18 mouse cellular contexts compared by ENCODE assay signal in the genomic region with DNA sequence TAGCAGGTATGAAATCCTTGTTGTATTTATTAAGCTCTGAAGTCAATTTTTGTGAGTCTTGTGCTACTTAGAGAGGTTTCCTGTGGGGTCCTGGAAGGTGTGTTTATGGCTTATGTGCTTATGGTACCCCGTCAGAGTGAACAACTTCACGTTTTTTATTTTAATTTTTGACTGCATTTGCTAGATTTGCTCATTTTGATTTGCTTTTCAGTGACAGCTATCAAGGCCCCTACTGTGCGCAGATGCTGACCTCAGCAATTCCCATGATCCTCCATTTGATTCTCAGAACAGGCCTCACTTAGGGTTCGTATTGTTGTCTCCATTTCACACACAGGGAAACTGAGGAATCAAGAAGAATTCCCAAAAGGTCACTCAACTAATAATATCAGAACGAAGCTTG.
"Had no signal": no experiment of that assay in that cellular context is flagged by ENCODE, and none has a peak within 500 bp of the region (broad histone marks: within the 10 kb centered on the region; RNA-seq: fewer than 3 reads in every experiment).

No protein-coding gene starts in this region.

- H3K36me3 ChIP-seq: midbrain, embryonic 10.5 days; midbrain, embryonic 13.5 days; neural tube, embryonic 13.5 days; neural tube, embryonic 15.5 days had no signal

- H3K27me3 ChIP-seq: midbrain, embryonic 13.5 days; neural tube, embryonic 13.5 days; neural tube, embryonic 15.5 days had no signal

- H3K4me1 ChIP-seq: neural tube, embryonic 15.5 days had no signal

- H3K4me3 ChIP-seq: midbrain, embryonic 10.5 days; midbrain, embryonic 13.5 days; myocyte; neural tube, embryonic 13.5 days; neural tube, embryonic 15.5 days had no signal

- H3K4me2 ChIP-seq: lung, embryonic 14.5 days; midbrain, embryonic 13.5 days; neural tube, embryonic 13.5 days; neural tube, embryonic 15.5 days had no signal

- ATAC-seq: midbrain, embryonic 13.5 days; midbrain, embryonic 16.5 days had no signal

- H3K27ac ChIP-seq: midbrain, embryonic 10.5 days; neural tube, embryonic 13.5 days; neural tube, embryonic 15.5 days had no signal

- H3K9ac ChIP-seq: lung, embryonic 14.5 days; midbrain, embryonic 13.5 days; neural tube, embryonic 13.5 days; neural tube, embryonic 15.5 days had no signal

- DNase-seq: lung, adult 18-20 months; lung, embryonic 14.5 days; lung, postnatal 10 days; lung, postnatal 4 days; retina, postnatal 1 day; right cerebral cortex, adult 18-20 months; right cerebral cortex, postnatal 25 days; right cerebral cortex, postnatal 4 days; spleen, adult 18-20 months; thymus, adult 18-20 months; thymus, postnatal 14 days; thymus, postnatal 36 days had no signal

- H3K9me3 ChIP-seq: midbrain, embryonic 10.5 days; midbrain, embryonic 13.5 days; neural tube, embryonic 13.5 days; neural tube, embryonic 15.5 days had no signal
